Mouse (Mus musculus) 416B (cell line): ENCODE results near the gene Pcnx2.

Source experiments
- DNase-seq: peaks from one replicate; pipeline ENCODE4 v3.0.0; 2011; ENCODE audit warnings: low read depth

The Pcnx2 gene

DNA sequence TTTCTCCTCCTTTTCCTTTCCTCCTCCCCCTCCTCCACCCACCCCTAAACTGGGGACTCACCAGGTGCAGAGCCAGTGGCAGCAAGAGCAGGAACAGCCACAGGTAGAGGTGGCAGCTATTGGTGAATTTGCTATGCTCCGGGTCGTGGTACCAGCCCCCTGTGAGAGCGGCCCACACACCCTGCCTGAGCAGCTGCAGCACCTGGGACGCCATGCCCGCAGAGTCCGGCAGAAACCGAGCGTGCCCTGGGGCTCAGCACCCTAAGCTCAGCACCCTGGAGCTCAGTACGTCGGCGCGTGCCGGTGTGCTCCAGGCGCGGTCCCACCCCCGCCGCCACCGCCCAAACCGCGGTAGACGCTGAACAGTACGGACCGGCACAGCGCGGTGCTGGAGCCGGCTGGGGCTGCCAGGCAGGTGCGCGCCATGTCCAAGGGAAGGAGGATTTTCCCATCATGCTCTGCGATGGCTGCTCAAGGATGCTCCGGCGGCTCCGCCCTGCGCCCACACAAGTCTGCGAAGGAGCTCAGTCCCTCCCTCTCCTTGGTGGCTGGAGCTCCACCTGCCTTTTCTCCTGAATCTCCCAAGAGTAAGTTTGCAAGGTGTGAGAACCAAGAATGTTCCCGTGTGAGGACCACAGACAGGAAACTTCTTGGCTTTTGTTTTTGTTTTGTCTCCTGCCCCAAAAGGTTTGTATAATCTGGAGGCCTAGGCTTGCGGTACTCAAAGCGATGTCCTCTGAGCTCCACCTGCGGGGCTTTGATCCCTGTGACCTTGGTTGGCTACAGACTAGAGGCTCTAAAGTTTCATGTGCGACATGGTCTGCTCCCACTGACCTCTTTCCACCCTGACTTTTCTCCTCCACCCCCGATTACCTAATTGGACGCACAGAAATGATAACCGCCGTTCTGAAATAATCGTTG, at the start of gene Pcnx2:
Gene Pcnx2, minus strand, starts transcription at position 450 of the 921 bp plus-strand sequence.
- DNase-seq: no peak

DNA sequence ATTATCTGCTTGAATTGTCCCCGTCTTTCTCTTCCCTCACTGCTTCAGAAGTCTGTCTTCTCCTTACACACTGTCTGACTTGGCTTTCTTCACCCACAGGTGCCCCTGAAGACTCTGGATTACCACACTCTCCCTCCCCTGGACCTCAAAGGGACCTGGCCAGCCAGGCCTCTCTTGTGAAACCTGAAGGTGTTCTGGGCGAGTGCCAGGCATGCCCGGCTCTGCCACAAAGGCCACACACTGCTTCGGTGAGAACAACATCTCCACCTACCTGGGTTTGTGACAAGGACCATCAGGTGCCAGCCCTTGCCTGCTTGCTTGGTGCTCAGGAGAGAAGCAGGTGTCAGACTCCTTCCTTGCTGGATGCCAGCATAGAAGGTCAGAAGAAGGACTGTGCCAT, 46.4 kb upstream of the Pcnx2 start:
- no peak for DNase-seq

GRCm38 (mm10) chr8:125935649-125936048, 37.5 kb upstream of the Pcnx2 start:
- DNase-seq: peak; percentile 45

DNA sequence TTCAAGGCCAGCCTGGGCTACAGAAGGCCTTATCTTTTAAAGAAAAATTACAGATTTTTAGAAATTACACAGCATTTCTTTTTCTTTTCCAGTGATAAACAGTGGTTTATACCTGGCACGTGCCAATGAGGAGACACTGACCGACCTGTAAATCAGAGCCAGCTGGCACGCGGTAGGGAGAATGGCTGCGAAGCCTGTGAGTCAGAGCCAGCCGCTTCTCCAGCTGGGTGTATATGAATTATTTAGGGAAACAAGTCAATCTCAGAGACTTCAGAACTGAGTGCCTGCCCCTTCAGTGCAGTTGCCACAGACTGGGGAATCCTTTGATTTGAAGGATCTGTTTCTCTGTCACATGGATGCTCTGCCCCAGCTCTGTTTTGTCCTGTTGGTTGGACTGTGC, 33.7 kb upstream of the Pcnx2 start:
- no peak for DNase-seq

DNA sequence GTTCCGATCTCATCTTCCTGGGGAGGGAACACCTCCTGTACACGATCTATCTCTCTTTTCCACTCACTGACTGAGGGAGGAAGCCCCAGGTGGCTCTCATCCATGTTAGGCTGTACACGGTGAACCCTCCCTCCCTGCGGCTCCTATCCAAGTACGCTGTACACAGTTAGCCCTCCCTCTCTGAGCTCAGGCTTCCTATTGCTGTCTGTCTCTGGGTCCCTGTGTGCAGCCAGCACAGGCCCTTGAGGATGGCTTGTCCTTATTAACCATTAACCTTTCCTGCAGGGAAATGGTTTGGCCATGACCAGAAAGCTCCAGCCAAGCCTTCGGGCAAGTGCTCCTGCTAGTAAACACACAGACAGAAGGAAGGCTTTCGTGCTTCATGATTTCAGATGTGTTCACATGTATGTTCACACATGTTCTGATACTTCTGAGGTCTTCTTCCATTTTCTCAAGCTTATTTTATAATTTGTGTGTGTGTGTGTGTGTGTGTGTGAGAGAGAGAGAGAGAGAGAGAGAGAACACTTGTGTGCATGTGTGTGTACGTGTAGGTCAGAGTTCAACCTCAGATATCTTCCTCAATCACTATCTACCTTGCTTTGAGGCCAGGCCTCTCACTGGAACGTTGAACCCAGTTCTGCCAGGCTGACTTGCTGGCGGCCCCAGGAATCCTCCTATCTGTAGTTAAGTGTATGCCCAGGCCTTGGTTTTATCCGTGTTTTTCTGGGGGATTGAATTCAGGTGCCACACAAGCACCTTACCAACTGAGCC, 32.3 kb upstream of the Pcnx2 start:
- no peak for DNase-seq

- DNase-seq: no peak
Observed at GRCm38 (mm10) chr8:125926636-125927035, 28.5 kb upstream of the Pcnx2 start.

- DNase-seq: no peak
Observed at GRCm38 (mm10) chr8:125922333-125922732, 24.2 kb upstream of the Pcnx2 start.

DNA sequence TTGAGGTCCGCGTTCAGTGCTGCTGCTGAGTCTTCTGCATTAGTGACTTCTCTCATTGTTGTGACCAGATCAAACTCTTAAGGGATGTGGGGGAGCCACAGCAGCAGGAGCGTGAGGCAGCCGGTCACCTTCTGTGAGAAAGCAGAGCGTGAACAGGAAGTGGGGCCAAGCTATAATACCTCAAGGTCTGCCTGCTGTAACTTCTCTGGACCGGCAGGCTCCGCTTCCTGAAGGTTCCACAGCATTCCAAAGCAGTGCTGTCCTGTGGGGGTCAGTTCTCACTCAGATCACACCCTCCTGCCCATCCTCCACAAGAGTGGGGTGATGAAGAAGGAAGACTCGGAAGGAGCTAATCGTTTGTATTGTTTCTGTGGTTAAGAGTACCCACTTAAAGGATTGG, 22.6 kb upstream of the Pcnx2 start:
- no peak for DNase-seq

DNA sequence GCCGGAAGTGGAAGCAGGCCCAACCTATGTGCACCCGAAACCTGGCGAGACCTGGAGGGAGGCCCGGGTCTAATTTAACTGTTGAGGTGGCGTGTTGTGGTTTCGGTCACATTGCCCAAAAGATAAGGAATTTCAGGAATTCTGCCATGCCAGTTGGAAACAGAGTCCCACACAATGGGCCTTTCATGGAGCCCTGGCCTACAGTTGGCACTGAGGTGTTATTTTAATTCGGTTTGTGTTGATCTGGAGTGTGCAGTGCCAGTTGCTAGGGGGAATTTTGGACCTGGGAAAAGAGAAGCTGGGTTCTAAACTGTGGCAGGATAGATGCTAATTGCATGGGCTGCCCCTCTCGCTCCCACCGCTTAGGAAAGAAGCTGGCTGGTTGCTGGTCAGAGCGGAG, 22.2 kb upstream of the Pcnx2 start:
- no peak for DNase-seq

- DNase-seq: no peak
Observed at GRCm38 (mm10) chr8:125919560-125919959, 21.4 kb upstream of the Pcnx2 start.

GRCm38 (mm10) chr8:125918719-125919118, 20.6 kb upstream of the Pcnx2 start:
- DNase-seq: no peak

GRCm38 (mm10) chr8:125917013-125917412, 18.9 kb upstream of the Pcnx2 start:
- no peak for DNase-seq

- no peak for DNase-seq
Observed at GRCm38 (mm10) chr8:125914386-125914785, 16.3 kb upstream of the Pcnx2 start.

- DNase-seq: no peak
Observed at GRCm38 (mm10) chr8:125913206-125913605, 15.1 kb upstream of the Pcnx2 start.

DNA sequence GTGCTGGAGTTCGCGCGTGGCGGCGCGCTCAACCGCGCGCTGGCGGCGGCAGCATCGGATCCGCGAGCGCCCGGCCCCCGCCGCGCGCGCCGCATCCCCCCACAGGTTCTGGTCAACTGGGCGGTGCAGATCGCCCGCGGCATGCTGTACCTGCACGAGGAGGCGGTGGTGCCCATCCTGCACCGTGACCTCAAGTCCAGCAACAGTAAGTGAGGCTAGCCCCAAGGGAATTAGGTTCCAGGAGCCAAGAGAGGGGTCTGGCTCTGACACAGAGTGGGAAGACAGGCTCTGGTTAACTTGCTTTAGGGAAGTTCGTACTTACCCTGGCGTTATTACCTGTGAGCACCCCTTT, 13.1 kb upstream of the Pcnx2 start:
- no peak for DNase-seq

- no peak for DNase-seq
Observed at GRCm38 (mm10) chr8:125910365-125911228, 12.5 kb upstream of the Pcnx2 start, which contains the start of gene Map3k21. TSS of gene Map3k21 (plus strand) at chr8:125910450.

DNA sequence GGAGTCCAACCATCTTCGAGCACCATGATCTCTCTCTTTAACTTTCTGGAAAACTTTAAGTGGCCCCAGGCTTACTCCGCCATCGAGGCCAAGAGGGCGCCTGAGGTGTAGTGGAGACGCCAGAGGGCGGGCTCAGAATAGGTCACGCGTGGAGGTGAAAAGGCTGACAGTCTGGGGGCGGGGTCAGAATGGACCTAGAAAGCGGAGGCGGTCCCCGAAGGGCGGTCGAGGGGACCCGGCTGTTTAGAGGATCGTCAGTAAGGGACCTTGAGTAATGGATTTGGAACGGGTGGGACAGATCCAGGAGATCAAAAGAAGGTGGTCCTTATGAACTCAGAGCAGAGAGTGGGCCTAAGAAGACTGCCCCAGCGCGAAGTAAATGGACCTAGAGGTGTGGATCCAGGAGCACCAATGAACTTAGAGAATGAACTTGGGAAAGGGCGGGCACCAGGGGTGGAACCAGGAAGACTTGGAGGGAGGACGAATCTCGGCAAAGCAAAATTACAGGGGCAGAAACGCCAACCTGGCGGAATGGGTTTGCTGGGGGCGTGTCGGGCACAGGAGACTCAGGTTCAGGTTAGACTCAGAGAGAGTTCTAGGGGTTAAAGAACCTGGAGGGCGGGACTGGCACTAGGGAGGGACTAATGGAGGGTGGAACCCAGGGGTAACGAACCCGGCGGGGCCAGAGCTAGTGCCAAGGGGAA, 11.7 kb upstream of the Pcnx2 start:
- DNase-seq: no peak

- no peak for DNase-seq
Observed at GRCm38 (mm10) chr8:125907311-125907710, 9.2 kb upstream of the Pcnx2 start.

DNA sequence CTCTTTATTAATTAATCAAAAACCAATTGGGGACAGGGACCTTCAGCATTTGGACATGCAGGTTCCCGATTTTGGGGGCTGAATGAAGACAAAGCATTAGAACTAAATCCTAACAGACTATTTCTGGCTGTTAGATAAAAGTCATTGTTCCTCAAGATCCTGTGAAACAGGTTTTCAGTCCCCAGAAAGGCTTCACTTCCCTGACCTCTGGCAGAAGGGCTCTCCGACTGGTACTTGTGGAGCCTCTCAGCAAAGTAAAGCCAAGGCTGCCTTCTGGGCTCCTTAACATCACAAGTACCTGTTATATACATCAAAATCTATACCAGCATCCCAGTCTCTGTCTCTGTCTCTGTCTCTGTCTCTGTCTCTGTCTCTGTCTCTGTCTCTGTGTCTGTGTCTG, 7.2 kb upstream of the Pcnx2 start:
- no peak for DNase-seq

GRCm38 (mm10) chr8:125902521-125902920, 4.4 kb upstream of the Pcnx2 start:
- no peak for DNase-seq

DNA sequence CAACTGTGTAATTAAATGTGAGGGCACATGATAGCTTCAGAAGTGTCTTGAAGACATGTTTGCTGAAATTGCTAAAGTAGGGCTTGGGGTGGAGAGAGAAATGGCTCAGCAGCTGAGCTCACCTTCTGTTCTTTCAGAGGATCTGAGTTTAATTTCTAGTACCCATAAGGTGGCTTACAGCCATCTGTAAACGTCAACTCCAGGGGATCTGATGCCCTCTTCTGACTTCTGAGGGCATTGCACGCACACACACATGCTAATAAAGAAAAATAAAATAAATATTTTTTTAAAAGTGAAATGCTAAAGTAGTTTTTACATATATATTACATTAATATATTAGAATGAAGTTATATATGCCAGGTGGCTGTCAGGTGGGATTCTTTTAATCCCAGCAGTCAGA, 3.0 kb upstream of the Pcnx2 start:
- DNase-seq: peak; percentile 8

- DNase-seq: peak; percentile 31
Observed at GRCm38 (mm10) chr8:125898899-125899298, 782 bp upstream of the Pcnx2 start.
